Mouse (Mus musculus): ENCODE measurements around the gene Tada1. TPM values are rescaled to one million over a fixed set of nuclear protein-coding genes. Genes with fewer than 3 reads are reported as not detected.

Tada1 gene
- 31.5 and 32.5 TPM in 2 replicates for polyA plus RNA-seq (2012)

GRCm38 (mm10) chr1:166379013-166379629 is at the start of gene Tada1:
Gene Tada1, plus strand, starts transcription at chr1:166379097.

DNA sequence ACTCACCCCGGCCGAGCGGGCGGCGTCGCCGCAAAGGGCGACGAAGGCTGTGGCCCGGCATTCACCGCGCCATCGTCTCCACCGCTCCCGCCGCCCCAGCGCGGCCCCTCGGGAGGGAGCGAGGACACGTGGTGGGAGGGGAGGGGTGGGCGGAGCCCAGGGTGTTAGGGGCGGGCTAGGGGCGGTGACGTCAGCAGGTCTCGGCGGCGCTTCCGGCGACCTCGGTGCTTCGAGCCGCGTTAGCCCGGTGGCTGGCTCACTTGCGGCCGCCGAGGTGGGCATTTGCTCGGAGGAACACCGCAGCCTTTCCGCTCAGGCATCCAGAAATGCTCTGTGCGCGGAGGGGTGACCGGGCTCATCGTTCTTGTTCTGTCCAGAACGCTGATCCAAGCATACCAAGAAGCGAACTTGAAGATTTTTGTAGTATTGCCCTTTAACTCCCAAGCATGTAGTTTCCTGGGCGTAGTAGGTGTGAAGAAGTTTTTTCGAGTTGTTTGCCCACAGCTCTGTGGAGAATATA is 30.9 kb downstream of the Tada1 start, which contains the start of gene Pogk:
Gene Pogk (minus strand): TSS at position 163 of the 520 bp plus-strand sequence.

Other genes with a start within 250 kb of the Tada1 start
- gene Gpa33, start 248.9 kb upstream of the Tada1 start, polyA plus RNA-seq (2012) = not detected in 2 replicates
- not detected in 2 replicates for gene Mael, start 140.3 kb upstream of the Tada1 start, polyA plus RNA-seq (2012)
- gene Ildr2, start 125.0 kb upstream of the Tada1 start, polyA plus RNA-seq (2012) = 0.28 TPM in 1 of 2 replicates, not detected in the other
- 0.89 and 1.3 TPM in 2 replicates for gene Pogk, start 30.8 kb downstream of the Tada1 start, polyA plus RNA-seq (2012)
- not detected in 2 replicates for gene Gm4846, start 118.5 kb downstream of the Tada1 start, polyA plus RNA-seq (2012)